Mouse (Mus musculus) cerebellum, postnatal 36 days (tissue): ENCODE results near the gene Vps53.
"Not testable (repeated sequence)": the region's sequence is repeated elsewhere in the genome, so short reads cannot be mapped to it uniquely, and the experiment has no call there.

Experiments used
- DNase-seq, 2 experiments: peaks; one replicate each; pipeline ENCODE4 v3.0.0; 2021 to 2022; ENCODE audit warnings: mixed read lengths in 2 of 2

The Vps53 gene

GRCm38 (mm10) chr11:76179495-76180145, at the start of gene Vps53, which contains the start of gene Fam57a:
TSS of gene Vps53 (minus strand) at chr11:76179647.
TSS of gene Fam57a (plus strand) at chr11:76179671.
- DNase-seq = peak; percentile 91 to 93

- DNase-seq = no peak
Observed at GRCm38 (mm10) chr11:76225051-76225450, 45.6 kb upstream of the Vps53 start.

GRCm38 (mm10) chr11:76224631-76225030, 45.2 kb upstream of the Vps53 start:
- no peak for DNase-seq

GRCm38 (mm10) chr11:76217390-76217800, 37.9 kb upstream of the Vps53 start, which contains the start of the genes Dbil5 and Gemin4:
TSS of gene Dbil5 (plus strand) at chr11:76217608.
TSS of gene Gemin4 (minus strand) at chr11:76217664.
- DNase-seq = peak; percentile 95 to 98

- peak in 1 of 2 experiments; percentile 40 for DNase-seq
Observed at GRCm38 (mm10) chr11:76216681-76217389, 37.4 kb upstream of the Vps53 start.

GRCm38 (mm10) chr11:76216049-76216540, 36.6 kb upstream of the Vps53 start:
- DNase-seq = no peak

GRCm38 (mm10) chr11:76215011-76215410, 35.6 kb upstream of the Vps53 start:
- DNase-seq = no peak

DNA sequence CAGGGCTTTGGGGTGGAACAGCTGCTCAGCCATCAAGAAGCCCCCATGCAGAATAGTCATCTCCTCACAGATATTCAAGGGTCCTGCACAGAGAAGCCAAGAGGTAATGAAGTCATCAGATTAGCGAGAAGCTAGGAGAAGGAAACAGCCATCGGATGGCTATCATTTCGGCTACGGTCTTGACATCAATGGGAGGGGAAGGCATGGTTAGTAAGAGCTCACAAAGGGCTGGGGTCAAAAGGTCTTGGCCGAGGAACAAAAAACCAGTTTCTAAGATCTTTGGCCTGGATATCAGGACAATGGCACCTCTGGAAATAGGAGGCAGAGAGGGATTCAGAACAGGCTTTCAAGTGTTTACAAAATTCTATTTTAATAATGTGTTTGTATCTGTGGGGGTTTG, 34.4 kb upstream of the Vps53 start:
- DNase-seq = no peak

DNA sequence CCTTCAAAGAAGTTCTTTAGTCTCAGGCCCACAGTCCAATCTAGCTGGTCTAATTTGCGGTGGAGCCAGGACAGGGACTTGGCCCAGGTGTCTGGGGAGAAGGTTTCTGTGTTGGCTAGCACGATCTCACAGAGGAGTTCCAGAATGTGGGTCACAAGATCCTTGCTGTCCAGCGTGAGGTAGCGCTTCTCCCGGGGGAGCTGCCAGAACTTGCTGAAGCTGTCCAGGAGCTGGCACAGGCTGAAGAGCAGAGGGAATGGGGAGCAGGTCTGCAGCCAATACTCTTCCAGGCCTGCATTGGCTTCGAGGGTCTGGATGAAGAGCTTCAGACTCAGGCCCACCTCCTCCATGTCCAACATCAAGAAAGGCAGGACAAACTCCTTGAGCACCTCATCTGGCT, 32.1 kb upstream of the Vps53 start:
- DNase-seq = not testable (repeated sequence)

DNA sequence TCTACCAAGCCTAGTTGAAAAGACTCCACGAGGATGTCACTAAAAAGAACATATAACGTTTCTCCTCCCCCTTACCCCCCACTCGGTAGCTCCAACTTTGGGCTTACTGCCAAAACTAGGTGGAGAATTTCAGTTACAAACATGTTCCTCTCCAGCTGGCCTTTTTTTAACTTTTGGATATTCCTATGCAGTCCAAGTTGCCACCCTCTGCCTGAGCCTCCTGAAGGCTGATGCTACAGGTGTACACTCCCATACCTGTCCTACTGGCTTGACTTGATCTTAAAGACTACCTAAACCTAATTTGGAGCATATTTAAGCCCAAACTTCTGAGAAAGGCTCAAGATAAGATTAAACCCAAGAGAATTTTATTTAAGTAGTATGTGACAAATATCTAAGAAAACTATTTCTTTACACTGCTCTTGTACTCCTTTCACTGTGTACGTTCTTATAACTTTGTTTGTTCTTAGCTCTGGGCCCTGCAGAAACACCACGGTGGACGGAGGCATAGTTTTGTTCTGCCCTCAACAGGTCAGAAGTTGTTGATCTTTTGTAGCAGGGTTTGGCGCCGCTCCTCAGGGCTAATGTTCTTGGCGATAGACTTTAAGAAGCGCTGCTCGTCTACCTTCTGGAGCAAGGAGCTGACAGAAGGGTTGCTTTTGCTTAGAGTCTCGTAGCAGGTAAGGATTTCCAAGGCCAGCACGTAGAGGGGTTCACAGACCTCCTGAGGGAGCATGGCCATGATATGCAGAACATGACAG, 31.0 kb upstream of the Vps53 start:
- no peak for DNase-seq

- no peak for DNase-seq
Observed at GRCm38 (mm10) chr11:76206793-76207192, 27.3 kb upstream of the Vps53 start.

GRCm38 (mm10) chr11:76201761-76202674, 22.6 kb upstream of the Vps53 start:
- peak; percentile 87 to 93 for DNase-seq

DNA sequence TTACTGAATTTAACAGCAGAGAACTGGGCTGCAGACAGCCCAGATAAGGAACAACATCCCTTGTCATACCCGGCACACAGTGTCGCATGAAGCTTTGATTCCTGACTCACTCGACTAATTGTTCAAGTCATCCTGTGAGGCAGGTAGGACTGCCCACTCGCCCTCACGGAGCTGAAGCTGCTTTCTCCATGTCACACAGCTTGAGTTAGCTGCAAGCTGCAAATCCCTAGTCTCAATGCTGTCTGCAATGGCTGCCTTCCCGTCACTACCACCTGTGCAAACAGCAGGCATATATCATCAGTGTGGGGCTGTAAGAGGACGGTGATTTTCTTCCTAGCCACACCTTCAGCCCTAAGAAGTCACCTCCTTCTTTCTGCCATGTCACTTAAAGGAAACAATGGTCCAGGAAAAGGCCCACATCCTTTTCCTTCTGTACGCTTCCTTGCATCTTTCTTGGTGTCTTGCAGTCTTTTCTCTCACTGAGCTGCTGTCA, 17.6 kb upstream of the Vps53 start:
- no peak for DNase-seq

DNA sequence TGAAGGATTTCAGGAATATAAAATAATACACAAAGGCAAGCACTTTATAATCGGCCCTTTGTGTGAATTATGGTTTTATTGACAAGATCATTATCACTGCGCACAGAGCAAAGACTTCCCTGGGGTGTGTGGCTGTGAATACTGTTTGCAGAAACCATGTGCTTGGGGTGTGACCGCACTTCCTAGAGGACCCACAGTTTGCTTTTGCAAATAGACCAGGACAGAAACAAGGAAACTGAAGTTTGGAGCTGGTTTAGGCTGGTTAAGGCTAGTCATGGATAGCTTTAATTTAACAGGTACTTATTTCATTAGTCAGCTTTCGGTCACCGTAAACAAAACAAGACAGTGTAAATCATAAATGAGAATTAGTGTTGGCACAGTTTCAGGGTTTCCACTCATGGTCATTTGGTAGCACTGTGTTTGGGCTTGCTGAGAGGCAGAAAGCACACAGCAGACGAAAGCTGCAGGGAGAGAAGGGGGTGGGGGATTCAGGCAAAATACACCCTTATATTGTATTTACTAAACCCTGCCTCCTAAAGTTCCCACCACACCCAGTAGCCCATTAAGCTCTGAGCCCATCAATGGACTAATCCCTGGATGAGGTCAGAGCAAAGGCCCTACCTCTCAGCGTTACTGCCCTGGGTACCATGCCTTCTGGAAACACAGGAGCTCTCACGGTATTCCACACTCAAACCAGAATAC, 17.0 kb upstream of the Vps53 start:
- DNase-seq = no peak

DNA sequence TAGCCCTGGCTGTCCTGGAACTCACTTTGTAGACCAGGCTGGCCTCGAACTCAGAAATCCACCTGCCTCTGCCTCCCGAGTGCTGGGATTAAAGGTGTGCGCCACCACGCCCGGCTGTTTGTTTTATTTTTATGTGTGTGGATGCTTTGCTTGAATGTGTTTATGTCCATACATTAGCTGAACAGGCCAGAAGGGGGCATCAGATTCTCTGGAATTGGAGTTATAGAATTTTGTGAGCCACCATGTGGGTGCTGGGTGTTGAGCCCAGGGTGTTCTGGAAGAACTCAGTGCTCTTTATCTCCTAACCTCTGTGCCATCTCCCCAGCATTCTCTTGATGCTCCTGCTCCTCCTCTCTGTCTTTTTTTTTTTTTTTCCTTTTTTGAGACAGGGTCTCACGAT, 7.5 kb upstream of the Vps53 start:
- no peak for DNase-seq

DNA sequence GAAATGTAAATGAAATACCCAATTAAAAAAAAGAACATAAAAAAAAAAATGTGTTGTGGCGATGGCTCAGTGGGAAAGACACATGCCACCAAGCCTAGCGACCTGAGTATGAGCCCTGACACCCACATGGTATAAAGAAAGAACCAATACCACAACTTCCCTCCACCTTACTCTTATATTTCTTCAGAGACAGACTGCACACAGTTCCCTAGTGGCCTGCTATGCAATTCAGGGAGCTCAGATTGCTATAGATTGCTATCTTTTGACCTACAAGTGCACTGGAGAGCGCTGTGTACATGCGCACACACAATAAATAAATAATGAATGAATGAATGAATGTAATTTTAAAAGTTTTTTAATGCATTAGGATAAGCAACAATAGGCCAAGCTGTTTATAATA, 4.3 kb upstream of the Vps53 start:
- DNase-seq = no peak

- DNase-seq = no peak
Observed at GRCm38 (mm10) chr11:76180146-76180540, 696 bp upstream of the Vps53 start.

DNA sequence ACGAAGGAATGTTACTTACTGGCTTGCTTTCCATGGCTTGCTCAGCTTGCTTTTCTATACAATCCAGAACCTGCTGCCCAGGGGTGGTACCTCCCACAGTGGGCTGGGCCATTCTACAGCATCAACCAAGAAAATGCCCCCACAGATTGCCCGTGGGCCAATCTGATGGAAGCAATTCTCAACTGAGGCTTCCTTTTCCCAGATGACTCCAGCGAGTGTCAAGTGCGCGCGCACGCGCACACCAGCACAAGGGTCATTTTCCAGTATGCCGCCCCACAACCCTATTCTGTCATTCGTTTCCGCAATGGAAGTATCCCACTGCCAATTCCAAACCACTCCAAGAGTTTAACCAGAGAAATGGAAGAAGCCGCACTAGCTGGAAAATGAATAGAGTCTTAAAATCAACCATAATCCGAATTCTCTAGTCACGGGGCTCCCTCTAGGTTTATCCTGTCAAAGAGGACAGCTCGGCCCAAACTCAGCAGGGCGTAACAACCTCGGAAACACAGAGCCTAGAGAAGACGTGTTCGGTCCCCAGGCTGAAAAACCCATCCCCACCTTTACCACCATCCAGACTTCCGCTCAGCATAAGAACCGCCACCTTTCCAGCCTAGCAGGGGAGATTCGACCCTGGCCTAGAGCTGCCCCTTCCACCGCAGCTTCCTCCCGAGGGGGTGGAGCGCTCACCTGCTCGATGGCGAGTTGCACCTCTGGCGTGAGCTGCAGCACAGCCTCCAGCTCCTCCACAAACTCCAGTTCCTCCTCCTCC, 537 bp downstream of the Vps53 start:
- DNase-seq = peak in 1 of 2 experiments; percentile 24

DNA sequence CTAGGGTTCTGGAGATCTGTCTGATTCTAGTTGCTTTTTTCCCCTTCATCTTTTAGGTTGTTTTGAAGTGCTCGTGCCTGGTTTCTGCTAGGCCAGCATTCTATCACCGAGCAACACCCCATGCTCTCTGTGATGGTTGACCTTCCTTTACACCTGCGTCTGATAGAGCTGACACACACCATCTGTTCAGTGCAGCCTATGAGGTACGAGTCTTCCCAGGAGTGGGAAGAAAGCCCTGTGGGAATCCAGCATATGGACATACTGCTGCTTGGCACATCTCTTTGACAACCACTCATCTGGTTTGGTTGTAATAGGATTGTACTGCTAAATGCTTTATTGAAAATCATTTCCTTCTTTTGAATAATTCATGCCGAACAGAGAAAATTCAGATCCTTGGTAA, 9.2 kb downstream of the Vps53 start:
- peak; percentile 48 to 58 for DNase-seq

- peak; percentile 52 to 56 for DNase-seq
Observed at GRCm38 (mm10) chr11:76168976-76169375, 10.5 kb downstream of the Vps53 start.
